Comparison of ENCODE assay signal across 11 mouse cellular contexts in genomic region chr7:78378306-78378705, GRCm38 (mm10).
"Had no signal": no experiment of that assay in that cellular context is flagged by ENCODE, and none has a peak within 500 bp of the region (broad histone marks: within the 10 kb centered on the region; RNA-seq: fewer than 3 reads in every experiment).

No protein-coding gene starts in this region.

- H3K9ac ChIP-seq: limb, embryonic 13.5 days; liver, embryonic 14.5 days; midbrain, embryonic 12.5 days; neural tube, embryonic 12.5 days; stomach, embryonic 15.5 days had no signal

- H3K4me3 ChIP-seq: limb, embryonic 13.5 days; midbrain, embryonic 12.5 days; neural tube, embryonic 12.5 days; stomach, embryonic 15.5 days had no signal

- H3K9me3 ChIP-seq: limb, embryonic 13.5 days; midbrain, embryonic 12.5 days; neural tube, embryonic 12.5 days; stomach, embryonic 15.5 days had no signal

- H3K4me2 ChIP-seq: limb, embryonic 13.5 days; midbrain, embryonic 12.5 days; neural tube, embryonic 12.5 days; stomach, embryonic 15.5 days had no signal

- H3K4me1 ChIP-seq: limb, embryonic 13.5 days; midbrain, embryonic 12.5 days; neural tube, embryonic 12.5 days; stomach, embryonic 15.5 days had no signal

- H3K36me3 ChIP-seq: limb, embryonic 13.5 days; midbrain, embryonic 12.5 days; neural tube, embryonic 12.5 days; stomach, embryonic 15.5 days had no signal

- H3K27ac ChIP-seq: limb, embryonic 13.5 days; liver, embryonic 14.5 days; midbrain, embryonic 12.5 days; neural tube, embryonic 12.5 days; stomach, embryonic 15.5 days had no signal

- H3K27me3 ChIP-seq: limb, embryonic 13.5 days; midbrain, embryonic 12.5 days; neural tube, embryonic 12.5 days; stomach, embryonic 15.5 days had no signal

- DNase-seq: kidney, postnatal 14 days; left cerebral cortex, postnatal 4 days; lung, adult 18-20 months; retina, postnatal 1 day; right cerebral cortex, postnatal 4 days; spleen, adult 18-20 months had no signal
